Mouse (Mus musculus) MEL (cell line): ENCODE measurements around the gene Pdyn.

Experiments
- BHLHE40 ChIP-seq: IDR thresholded peaks from 2 replicates; pipeline ENCODE4 v1.6.1; 2012; ENCODE audit warnings: low read depth, mild to moderate bottlenecking, inconsistent platforms, low read length, improper control_type of control experiment, borderline replicate concordance
- CTCF ChIP-seq, 3 experiments: IDR thresholded peaks in 2 of 3; conservative IDR thresholded peaks in 1 of 3; 2 replicates each; pipeline ENCODE4 v1.5.1; 2011 to 2012; ENCODE audit warnings: low read length in 3 of 3, low read depth in 2 of 3, mild to moderate bottlenecking in 2 of 3, improper control_type of control experiment in 1 of 3, inconsistent platforms in 1 of 3, mixed read lengths in 1 of 3, moderate library complexity in 1 of 3; ENCODE audit not compliant: control insufficient read depth in 1 of 3, insufficient read depth in 1 of 3, poor library complexity in 1 of 3, severe bottlenecking in 1 of 3
- ELF1 ChIP-seq: IDR thresholded peaks from 2 replicates; pipeline ENCODE4 v1.6.1; 2014; ENCODE audit warnings: low read depth, mild to moderate bottlenecking, inconsistent platforms, low read length, improper control_type of control experiment, moderate library complexity
- EP300 ChIP-seq, 2 experiments: IDR thresholded peaks; 2 replicates each; pipeline ENCODE4 v1.6.1; 2011; ENCODE audit warnings: improper control_type of control experiment in 2 of 2, low read length in 2 of 2, low read depth in 1 of 2, mild to moderate bottlenecking in 1 of 2
- ETS1 ChIP-seq: IDR thresholded peaks from 2 replicates; pipeline ENCODE4 v1.6.1; 2012; ENCODE audit warnings: low read depth, mild to moderate bottlenecking, inconsistent platforms, low read length, improper control_type of control experiment, moderate library complexity
- GABPA ChIP-seq: IDR thresholded peaks from 2 replicates; pipeline ENCODE4 v1.6.1; 2012; ENCODE audit warnings: low read depth, mild to moderate bottlenecking, inconsistent platforms, low read length, improper control_type of control experiment, moderate library complexity
- NRF1 ChIP-seq: IDR thresholded peaks from 2 replicates; pipeline ENCODE4 v1.6.1; 2014; ENCODE audit warnings: low read depth, mild to moderate bottlenecking, inconsistent platforms, low read length, improper control_type of control experiment, moderate library complexity; ENCODE audit not compliant: poor library complexity, insufficient read depth, severe bottlenecking
- POLR2A ChIP-seq, 2 experiments: IDR thresholded peaks; 2 replicates each; pipeline ENCODE4 v1.6.1; 2011 to 2012; ENCODE audit warnings: low read length in 2 of 2, mild to moderate bottlenecking in 2 of 2, control low read depth in 1 of 2, improper control_type of control experiment in 1 of 2, low read depth in 1 of 2, moderate library complexity in 1 of 2; ENCODE audit not compliant: control insufficient read depth in 1 of 2, insufficient read depth in 1 of 2, poor library complexity in 1 of 2
- RAD21 ChIP-seq: IDR thresholded peaks from 2 replicates; pipeline ENCODE4 v1.6.1; 2011; ENCODE audit warnings: mild to moderate bottlenecking, low read depth, low read length, improper control_type of control experiment
- SIN3A ChIP-seq: IDR thresholded peaks from 2 replicates; pipeline ENCODE4 v1.6.1; 2012; ENCODE audit warnings: low read length, improper control_type of control experiment, inconsistent platforms
- UBTF ChIP-seq: IDR thresholded peaks from 2 replicates; pipeline ENCODE4 v1.6.1; 2012; ENCODE audit warnings: low read depth, mild to moderate bottlenecking, inconsistent platforms, low read length, improper control_type of control experiment, moderate library complexity, borderline replicate concordance; ENCODE audit not compliant: insufficient read depth
- ZC3H11A ChIP-seq: IDR thresholded peaks from 2 replicates; pipeline ENCODE4 v1.6.1; 2012; ENCODE audit warnings: low read depth, mild to moderate bottlenecking, inconsistent platforms, low read length, improper control_type of control experiment

GRCm38 (mm10) chr2:129677664-129678063 lies 22.0 kb downstream of the Pdyn start:
- no peak for TF ChIP-seq CTCF (IDR thresholded peaks at IDR 0.05 in 2 of 3, conservative IDR thresholded peaks at IDR 0.05 in 1 of 3; ENCODE audit: control insufficient read depth in 1 of 3, insufficient read depth in 1 of 3, low read depth in 2 of 3, low read length in 3 of 3, poor library complexity in 1 of 3, severe bottlenecking in 1 of 3)
- no peak for TF ChIP-seq ELF1
- no peak for TF ChIP-seq SIN3A
- TF ChIP-seq RAD21, result no peak
- TF ChIP-seq POLR2A (IDR thresholded peaks at IDR 0.05; ENCODE audit: control insufficient read depth in 1 of 2, insufficient read depth in 1 of 2, low read depth in 1 of 2, low read length in 2 of 2, poor library complexity in 1 of 2), result no peak
- TF ChIP-seq BHLHE40, result no peak
- no peak for TF ChIP-seq EP300 (IDR thresholded peaks at IDR 0.05; ENCODE audit: low read depth in 1 of 2, low read length in 2 of 2)
- TF ChIP-seq ETS1, result no peak
- TF ChIP-seq ZC3H11A, result no peak
- no peak for TF ChIP-seq NRF1
- TF ChIP-seq GABPA, result no peak
- no peak for TF ChIP-seq UBTF
